Mouse (Mus musculus): ENCODE measurements around the gene Dnajb2. TPM values are rescaled to one million over a fixed set of nuclear protein-coding genes. Genes with fewer than 3 reads are reported as not detected.

Dnajb2 gene
- total RNA-seq, 2 experiments from 2014 or later, result 40.5 to 42.5 TPM

GRCm38 (mm10) chr1:75291321-75291720 is 55.1 kb downstream of the Dnajb2 start:
- DNase-seq (ENCODE audit: low spot score in 2 of 2), result no peak

- DNase-seq (ENCODE audit: low spot score in 2 of 2), result no peak
These were observed 56.5 kb downstream of the Dnajb2 start for GRCm38 (mm10) chr1:75292476-75293330.

GRCm38 (mm10) chr1:75293331-75293701 is 57.1 kb downstream of the Dnajb2 start:
- no peak for DNase-seq (ENCODE audit: low spot score in 2 of 2)

GRCm38 (mm10) chr1:75294294-75294693 is 58.1 kb downstream of the Dnajb2 start:
- no peak for DNase-seq (ENCODE audit: low spot score in 2 of 2)

Small RNA genes lying within 50 kb of the gene (microRNA-seq; reads per million reads assigned to microRNA genes)
- gene Gm27943, result not detected

Other genes starting within 250 kb of the Dnajb2 start
- 1 to 10 TPM; 4.4 to 4.5 TPM for gene Nhej1, start 111.2 kb upstream of the Dnajb2 start, total RNA-seq (2021)
- 1 to 10 TPM in 1 of 2 experiments, under 1 TPM in 1; 0.56 to 1.6 TPM for gene Slc23a3, start 102.5 kb upstream of the Dnajb2 start, total RNA-seq (2021)
- gene Cnppd1, start 93.7 kb upstream of the Dnajb2 start, total RNA-seq (2021), result 10 to 100 TPM; 52.1 to 55.4 TPM
- 10 to 100 TPM; 90.3 to 92.2 TPM for gene Retreg2, start 93.6 kb upstream of the Dnajb2 start, total RNA-seq (2021)
- gene Zfand2b, start 67.8 kb upstream of the Dnajb2 start, total RNA-seq (2021), result 10 to 100 TPM; 27.5 to 31.4 TPM
- gene Abcb6, start 56.0 kb upstream of the Dnajb2 start, total RNA-seq (2021), result 10 to 100 TPM; 42.1 TPM
- gene Ankzf1, start 44.3 kb upstream of the Dnajb2 start, total RNA-seq (2021), result 10 to 100 TPM; 23.0 to 27.3 TPM
- 10 to 100 TPM; 38.0 to 41.8 TPM for gene Atg9a, start 44.2 kb upstream of the Dnajb2 start, total RNA-seq (2021)
- gene Glb1l, start 25.6 kb upstream of the Dnajb2 start, total RNA-seq (2021), result 10 to 100 TPM; 45.2 to 67.4 TPM
- gene Stk16, start 25.6 kb upstream of the Dnajb2 start, total RNA-seq (2021), result 100 to 1,000 TPM in 1 of 2 experiments, 10 to 100 TPM in 1; 96.8 to 110 TPM
- gene Tuba4a, start 16.5 kb upstream of the Dnajb2 start, total RNA-seq (2021), result 10 to 100 TPM; 46.4 to 54.4 TPM
- not detected for gene A630095N17Rik, start 4.3 kb upstream of the Dnajb2 start, total RNA-seq (2021)
- 10 to 100 TPM; 79.8 to 81.3 TPM for gene Ptprn, start 28.1 kb downstream of the Dnajb2 start, total RNA-seq (2021)
- gene Resp18, start 42.0 kb downstream of the Dnajb2 start, total RNA-seq (2021), result 100 to 1,000 TPM; 138 to 152 TPM
- 100 to 1,000 TPM; 106 to 113 TPM for gene Dnpep, start 81.6 kb downstream of the Dnajb2 start, total RNA-seq (2021)
- gene Des, start 123.9 kb downstream of the Dnajb2 start, total RNA-seq (2021), result 10 to 100 TPM; 40.5 to 78.8 TPM
- gene Speg, start 138.9 kb downstream of the Dnajb2 start, total RNA-seq (2021), result 10 to 100 TPM; 32.4 to 33.7 TPM
- gene Gmppa, start 199.5 kb downstream of the Dnajb2 start, total RNA-seq (2021), result 10 to 100 TPM; 71.3 to 82.4 TPM
- gene Asic4, start 214.0 kb downstream of the Dnajb2 start, total RNA-seq (2021), result 10 to 100 TPM; 10.4 to 11.9 TPM
- gene Chpf, start 242.9 kb downstream of the Dnajb2 start, total RNA-seq (2021), result 10 to 100 TPM; 60.3 to 62.6 TPM
- gene Tmem198, start 243.1 kb downstream of the Dnajb2 start, total RNA-seq (2021), result 1 to 10 TPM; 4.0 to 5.0 TPM

Data from adrenal gland, postnatal 4 days (tissue).